Mouse (Mus musculus) CD8-positive naive resting alpha-beta T cell, adult 2 months (primary cell): Measurements from ENCODE around the gene Cdh9.

Source experiments
- DNase-seq, 2 experiments: peaks; one replicate each; pipeline ENCODE4 v3.0.0; 2022; ENCODE audit warnings: low read depth in 2 of 2, low spot score in 2 of 2

Cdh9 gene

GRCm38 (mm10) chr15:16728470-16729011, at the start of gene Cdh9:
Gene Cdh9 (plus strand): TSS chr15:16728756.
- no peak for DNase-seq

DNA sequence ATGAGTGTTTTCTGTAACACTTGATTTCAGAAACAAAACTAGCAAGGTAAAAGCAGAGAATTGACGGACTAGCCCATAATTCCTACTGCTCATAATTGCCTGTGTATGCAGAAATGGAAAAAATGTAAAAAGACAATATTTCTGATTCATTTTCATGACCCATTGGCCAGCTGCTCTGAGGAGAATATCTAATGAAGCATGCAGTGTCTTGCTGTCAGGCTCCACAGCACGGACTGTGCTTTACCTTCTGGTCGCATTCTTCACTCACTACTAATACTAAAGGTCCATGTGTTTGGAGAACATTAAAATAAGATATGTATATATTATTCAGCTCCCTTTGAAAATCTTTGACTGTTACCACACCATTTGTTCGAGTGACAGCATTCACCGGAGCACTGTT, 49.5 kb upstream of the Cdh9 start:
- DNase-seq: no peak

GRCm38 (mm10) chr15:16699821-16700220, 28.7 kb upstream of the Cdh9 start:
- no peak for DNase-seq

DNA sequence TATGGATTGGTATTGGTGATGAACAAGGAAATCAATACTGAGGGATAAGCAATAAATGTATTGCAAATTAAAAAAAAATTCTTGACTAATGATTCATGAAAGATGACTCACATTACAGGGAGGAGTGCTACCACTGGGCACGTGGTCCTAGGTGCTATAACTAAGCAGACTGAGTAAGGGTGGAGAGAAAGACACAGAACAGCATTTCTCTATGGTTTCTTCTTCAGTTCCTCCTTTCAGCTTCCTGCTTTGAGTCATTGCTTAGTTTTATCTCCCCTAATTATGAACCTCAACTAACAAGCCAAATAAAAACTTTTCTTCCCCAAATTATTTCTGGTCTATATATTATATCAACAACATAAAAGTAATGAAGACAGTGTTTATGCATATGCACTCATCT, 26.2 kb upstream of the Cdh9 start:
- no peak for DNase-seq

DNA sequence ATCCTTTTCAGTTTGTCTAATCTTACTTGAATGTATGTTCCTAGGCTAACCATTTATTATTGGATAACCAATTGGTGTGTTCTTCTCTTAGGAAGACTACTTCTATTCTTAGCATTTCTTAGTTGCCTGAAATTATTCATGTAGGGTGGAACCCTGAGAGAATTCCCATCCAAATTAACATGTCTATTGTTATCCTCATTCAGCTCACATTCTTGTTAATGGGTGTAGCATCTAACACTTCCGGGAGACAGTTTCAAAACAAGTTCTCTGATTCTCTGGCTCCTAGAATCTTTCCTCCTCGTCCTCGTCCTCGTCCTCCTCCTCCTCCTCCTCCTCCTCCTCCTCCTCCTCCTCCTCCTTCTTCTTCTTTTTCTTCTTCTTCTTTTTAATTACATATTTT, 10.5 kb downstream of the Cdh9 start:
- DNase-seq: no peak

- no peak for DNase-seq
Observed at GRCm38 (mm10) chr15:16746672-16747071, 18.1 kb downstream of the Cdh9 start.

DNA sequence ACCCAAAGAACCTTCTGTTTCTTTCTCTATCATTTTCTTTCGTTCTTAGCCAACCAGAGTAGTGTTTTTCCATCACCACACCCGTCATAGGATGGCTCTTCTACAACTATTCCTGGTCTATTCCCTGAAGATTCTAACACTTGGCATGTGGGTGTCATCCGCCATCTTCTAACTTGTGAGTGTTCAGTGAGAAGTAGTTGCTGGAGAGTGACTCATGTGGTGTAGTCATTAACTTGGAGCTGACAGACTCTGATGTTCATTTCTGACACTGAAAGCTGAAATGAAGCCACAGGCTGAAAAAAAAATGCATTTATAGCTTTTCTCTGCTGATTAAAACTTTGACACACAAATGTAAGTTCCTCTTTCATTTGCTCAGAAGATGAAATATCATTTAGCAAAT, 34.7 kb downstream of the Cdh9 start:
- no peak for DNase-seq

- DNase-seq: no peak
Observed at GRCm38 (mm10) chr15:16784575-16784974, 56.0 kb downstream of the Cdh9 start.

DNA sequence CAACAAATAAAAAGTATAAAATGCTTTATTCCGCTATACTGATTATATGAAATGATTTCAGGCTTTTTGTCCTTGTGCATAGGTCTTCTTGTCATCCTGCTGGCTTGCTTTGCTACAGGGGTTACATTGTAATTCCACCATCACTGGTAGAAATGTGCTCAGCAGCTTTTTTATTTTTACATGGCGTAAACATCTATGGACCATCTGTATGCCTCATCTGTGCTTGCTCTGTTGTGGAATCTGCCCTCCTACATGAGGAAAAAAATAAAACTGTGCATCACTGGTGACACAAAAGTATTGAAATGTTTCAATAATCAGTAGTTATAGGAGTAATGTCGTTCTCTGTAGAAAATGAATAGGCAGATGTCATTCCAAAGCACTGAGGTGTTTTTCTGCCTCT, 64.3 kb downstream of the Cdh9 start:
- DNase-seq: no peak

DNA sequence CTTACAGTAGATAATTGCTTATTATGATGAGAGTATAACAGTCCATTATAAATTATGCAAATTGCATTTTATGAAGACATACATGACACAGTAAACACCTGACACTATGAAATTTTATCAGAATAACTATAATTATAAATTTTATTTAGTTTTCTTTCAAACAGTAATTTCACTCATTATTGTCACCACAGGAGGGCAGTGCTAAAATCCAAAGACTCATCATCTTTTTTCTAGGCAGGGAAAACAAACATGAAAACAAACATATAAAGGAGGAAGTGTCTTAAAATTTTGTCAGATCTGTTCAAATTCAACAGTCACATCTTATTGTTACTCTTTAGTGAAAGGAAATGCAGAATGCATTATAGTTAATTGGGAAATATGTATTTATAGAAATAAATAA, 72.7 kb downstream of the Cdh9 start:
- DNase-seq: no peak

- no peak for DNase-seq
Observed at GRCm38 (mm10) chr15:16810787-16811186, 82.2 kb downstream of the Cdh9 start.

DNA sequence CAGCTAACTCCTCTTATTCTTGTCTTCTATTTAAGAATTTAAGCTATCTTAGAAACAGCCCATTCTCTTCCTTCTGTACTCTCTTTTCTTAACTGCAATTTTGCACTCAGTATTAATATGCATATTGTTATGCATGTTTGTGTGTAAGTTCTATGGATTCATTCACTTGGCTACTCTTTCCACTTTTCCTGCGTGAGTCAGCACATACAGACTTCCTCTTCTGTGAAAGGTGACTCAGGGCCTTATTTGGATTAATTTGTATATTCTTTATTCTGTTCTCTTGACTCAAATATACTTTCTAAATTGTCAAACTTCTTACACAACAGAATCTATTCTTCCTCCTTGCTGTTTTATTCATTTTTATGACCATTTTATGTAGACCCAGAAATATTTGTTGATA, 85.5 kb downstream of the Cdh9 start:
- DNase-seq: no peak

GRCm38 (mm10) chr15:16834761-16835160, 106.2 kb downstream of the Cdh9 start:
- DNase-seq: no peak

- no peak for DNase-seq
Observed at GRCm38 (mm10) chr15:16882542-16882941, 154.0 kb downstream of the Cdh9 start.

DNA sequence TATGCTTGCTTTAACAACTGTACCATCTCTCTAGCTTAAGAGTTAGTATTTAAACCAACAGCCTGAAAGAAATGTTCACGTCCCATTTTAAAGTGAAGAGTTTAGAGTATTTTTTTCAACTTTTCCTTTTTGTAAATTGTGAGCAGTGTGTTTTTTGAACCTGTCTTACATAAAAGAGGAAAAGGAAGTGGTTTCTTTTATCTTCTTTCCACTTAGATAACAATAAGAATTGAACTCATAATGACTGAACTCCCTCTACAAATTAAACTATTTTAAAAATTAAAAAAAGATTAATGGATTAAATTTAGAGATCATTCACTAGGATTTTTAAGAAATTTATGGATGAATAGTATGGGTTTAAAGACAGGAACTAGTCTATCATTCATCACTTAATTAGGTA, 168.1 kb downstream of the Cdh9 start:
- no peak for DNase-seq
